Mouse (Mus musculus): ENCODE results near the gene Glod5.
"Not testable (repeated sequence)": the region's sequence is repeated elsewhere in the genome, so short reads cannot be mapped to it uniquely, and the experiment has no call there.

DNA sequence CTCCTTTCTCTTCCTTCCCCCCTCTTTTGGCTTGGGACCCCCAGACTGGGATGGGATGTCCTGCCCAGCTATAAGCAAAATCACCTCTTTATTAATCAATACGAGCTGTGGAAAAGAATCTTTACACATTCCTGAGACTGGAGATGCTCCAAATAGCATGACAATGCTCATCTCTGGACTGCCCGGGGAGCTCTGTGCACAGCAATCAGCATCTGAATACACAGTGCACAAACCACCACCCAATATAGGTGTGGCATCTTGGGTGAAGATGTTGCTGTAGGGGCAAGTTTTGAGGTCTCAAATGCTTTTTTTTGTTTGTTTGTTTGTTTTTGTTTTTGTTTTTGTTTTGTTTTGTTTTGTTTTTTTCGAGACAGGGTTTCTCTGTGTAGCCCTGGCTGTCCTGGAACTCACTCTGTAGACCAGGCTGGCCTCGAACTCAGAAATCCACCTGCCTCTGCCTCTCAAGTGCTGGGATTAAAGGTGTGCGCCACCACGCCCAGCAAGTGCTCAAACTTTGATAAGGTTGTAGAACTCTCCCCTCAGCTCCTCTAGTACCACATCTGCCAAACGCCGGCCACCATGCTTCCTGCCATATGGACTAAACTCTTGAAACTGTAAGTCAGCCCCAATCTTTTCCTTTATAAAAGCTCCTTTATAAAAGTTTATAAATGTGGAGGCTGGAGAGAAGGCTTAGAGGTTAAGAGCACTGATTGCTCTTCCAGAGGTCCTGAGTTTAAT, 32.9 kb upstream of the Glod5 start:
- TF ChIP-seq GATA1, TAL1 (IDR thresholded peaks at IDR 0.05; ENCODE audit: low read length): not testable (repeated sequence)

Measured in erythroblast, embryonic 14.5 days (primary cell).